26 mouse cellular contexts compared by ENCODE assay signal in genomic region chr1:19111020-19111419, GRCm38 (mm10). TPM values are rescaled to one million over a fixed set of nuclear protein-coding genes. Genes with fewer than 3 reads are reported as not detected.
A peak's percentile ranks its signal among the peaks of the same experiment; 100 is the strongest.
DNase-seq lines count a peak whose midpoint lies in the region; ATAC-seq and TF ChIP-seq lines count a peak whose summit lies in the region.
"Had no signal": no experiment of that assay in that cellular context is flagged by ENCODE, and none has a peak within 500 bp of the region (broad histone marks: within the 10 kb centered on the region; RNA-seq: fewer than 3 reads in every experiment).

No protein-coding gene starts in this region.

- H3K4me2 ChIP-seq in midbrain, embryonic 13.5 days (replicated peaks): peak overlapping the region; percentile 47
- peak overlapping the region; percentile 46 for H3K4me2 ChIP-seq in midbrain, postnatal 0 days (ENCODE audit: low read depth, low read length, poor library complexity, severe bottlenecking)
- H3K4me2 ChIP-seq: embryonic facial prominence, embryonic 15.5 days; forebrain, embryonic 12.5 days; heart, embryonic 13.5 days; hindbrain, embryonic 15.5 days had no signal

- H3K9me3 ChIP-seq in midbrain, embryonic 13.5 days: no peaks in the 10 kb centered on the region
- H3K9me3 ChIP-seq in midbrain, postnatal 0 days (ENCODE audit: low read length): no peaks in the 10 kb centered on the region
- H3K9me3 ChIP-seq: embryonic facial prominence, embryonic 15.5 days; forebrain, embryonic 12.5 days; heart, embryonic 13.5 days; hindbrain, embryonic 15.5 days had no signal

- DNase-seq in cerebellum, postnatal 10 days: peak; percentile 11 to 25
- DNase-seq in cerebellum, adult 2 months: no peak
- peak; percentile 68 for DNase-seq in brain, embryonic 14.5 days (ENCODE audit: low read depth)
- DNase-seq in midbrain, postnatal 0 days (ENCODE audit: low spot score): no peak
- DNase-seq in urinary bladder, postnatal 25 days (ENCODE audit: low spot score): no peak
- DNase-seq in lung, postnatal 25 days (ENCODE audit: low spot score): no peak
- DNase-seq: adrenal gland, adult 8-10 months; B cell, adult 2 months; cerebellum, adult 11-12 months; cerebellum, adult 9-11 months; embryo, embryonic 11 days; gastrocnemius, postnatal 36 days; heart, adult 11 months; heart, postnatal 36 days had no signal

- no peak for TF ChIP-seq POLR2A in cerebellum, adult 2 months (IDR thresholded peaks at IDR 0.05; ENCODE audit: borderline replicate concordance, insufficient read depth, low read length)
- no peak for TF ChIP-seq POLR2A in brain, embryonic 14.5 days (IDR thresholded peaks at IDR 0.05; ENCODE audit: borderline replicate concordance, extremely low read depth, insufficient read depth, insufficient read length, poor library complexity, severe bottlenecking)

- H3K4me1 ChIP-seq in cerebellum, adult 2 months (ENCODE audit: control insufficient read depth, insufficient read depth, low read length): no peaks in the 10 kb centered on the region
- no peaks in the 10 kb centered on the region for H3K4me1 ChIP-seq in midbrain, embryonic 13.5 days (replicated peaks)
- H3K4me1 ChIP-seq in midbrain, postnatal 0 days (ENCODE audit: insufficient read depth, low read length): no peaks in the 10 kb centered on the region
- H3K4me1 ChIP-seq: embryonic facial prominence, embryonic 15.5 days; forebrain, embryonic 12.5 days; heart, embryonic 13.5 days; hindbrain, embryonic 15.5 days had no signal

- TF ChIP-seq CTCF in cerebellum, adult 2 months (IDR thresholded peaks at IDR 0.05; ENCODE audit: borderline replicate concordance, insufficient read depth, low read depth, low read length): no peak
- no peak for TF ChIP-seq CTCF in brain, embryonic 14.5 days (IDR thresholded peaks at IDR 0.05; ENCODE audit: borderline replicate concordance, extremely low read depth, insufficient read depth, insufficient read length)
- no peak for TF ChIP-seq CTCF in midbrain, postnatal 0 days (IDR thresholded peaks at IDR 0.05)

- H3K27ac ChIP-seq in cerebellum, adult 2 months (ENCODE audit: insufficient read depth, low read length): no peak overlapping the region
- peak overlapping the region; percentile 67 for H3K27ac ChIP-seq in midbrain, embryonic 13.5 days
- peak overlapping the region; percentile 86 for H3K27ac ChIP-seq in midbrain, postnatal 0 days (ENCODE audit: low read depth, low read length)
- H3K27ac ChIP-seq: embryonic facial prominence, embryonic 15.5 days; forebrain, embryonic 12.5 days; heart, embryonic 13.5 days; hindbrain, embryonic 15.5 days had no signal

- 2% methylated on average over 22 of the region's 22 CpGs for WGBS in cerebellum, adult 2 months
- WGBS in midbrain, embryonic 13.5 days: under 1% methylated on average over 22 of the region's 22 CpGs
- under 1% methylated on average over 22 of the region's 22 CpGs for WGBS in midbrain, postnatal 0 days

- H3K4me3 ChIP-seq in cerebellum, adult 2 months (replicated peaks; ENCODE audit: insufficient read depth, low read depth, low read length): no peak overlapping the region
- H3K4me3 ChIP-seq in midbrain, embryonic 13.5 days (replicated peaks): peak overlapping the region; percentile 31
- H3K4me3 ChIP-seq in midbrain, postnatal 0 days (ENCODE audit: low read depth, low read length): peak overlapping the region; percentile 38
- H3K4me3 ChIP-seq: embryonic facial prominence, embryonic 15.5 days; erythroblast, embryonic 14.5 days; forebrain, embryonic 12.5 days; heart, embryonic 13.5 days; hindbrain, embryonic 15.5 days had no signal

- ATAC-seq in midbrain, embryonic 13.5 days: peak; percentile 24
- ATAC-seq in midbrain, postnatal 0 days (ENCODE audit: low FRiP score): 0 out of 2 replicates have a peak, but pooled peaks have one; percentile 21
- ATAC-seq: CD4-positive, CD25-positive, alpha-beta regulatory T cell, adult 4 months; inflammation-experienced regulatory T-cells, adult 6 months had no signal

- no peaks in the 10 kb centered on the region; the same call in 1 of the 2 replicates for H3K27me3 ChIP-seq in cerebellum, adult 2 months (ENCODE audit: control insufficient read depth, insufficient read depth, low read length)
- H3K27me3 ChIP-seq in midbrain, embryonic 13.5 days: peaks cover 94% of the 10 kb centered on the region
- peaks cover 43% of the 10 kb centered on the region for H3K27me3 ChIP-seq in midbrain, postnatal 0 days (ENCODE audit: insufficient read depth, low read length)

- H3K36me3 ChIP-seq in midbrain, embryonic 13.5 days: no peaks in the 10 kb centered on the region
- H3K36me3 ChIP-seq in midbrain, postnatal 0 days (ENCODE audit: insufficient read depth, low read length): no peaks in the 10 kb centered on the region
- H3K36me3 ChIP-seq: embryonic facial prominence, embryonic 15.5 days; forebrain, embryonic 12.5 days; G1E; heart, embryonic 13.5 days; hindbrain, embryonic 15.5 days had no signal

- 0 out of 2 replicates have a peak overlapping the region, but pooled peaks have one; percentile 36 for H3K9ac ChIP-seq in midbrain, embryonic 13.5 days (replicated peaks)
- H3K9ac ChIP-seq in midbrain, postnatal 0 days (replicated peaks; ENCODE audit: low read length, poor library complexity, severe bottlenecking): peak overlapping the region; percentile 48
- H3K9ac ChIP-seq: embryonic facial prominence, embryonic 15.5 days; forebrain, embryonic 12.5 days; heart, embryonic 13.5 days; hindbrain, embryonic 15.5 days had no signal

RNA-seq across cellular contexts. Expression of gene Tfap2d, which starts 8.2 kb away (rescaled TPM):
- 1.6 and 2.2 TPM in 2 replicates for polyA plus RNA-seq in cerebellum, adult 2 months (2012; rRNA removed)
- polyA plus RNA-seq in brain, embryonic 14.5 days (2012; rRNA removed): 17.1 and 21.2 TPM in 2 replicates
- polyA plus RNA-seq in midbrain, embryonic 13.5 days (2015; fragmentation: Nextera tagmentation; extraction: Ambion mirVana): 41.3 and 54.1 TPM in 2 replicates
- total RNA-seq in midbrain, postnatal 0 days (2014; rRNA removed): 65.5 and 74.2 TPM in 2 replicates
- 54.9 and 56.8 TPM in 2 replicates for polyA plus RNA-seq in midbrain, postnatal 0 days (2015; fragmentation: Nextera tagmentation; extraction: Ambion mirVana)
- total RNA-seq: adrenal gland, adult 8-10 months; common myeloid progenitor, adult 5-6 weeks; gastrocnemius, adult 8-10 months; gastrocnemius, postnatal 36 days; heart, postnatal 36 days had no signal
- polyA plus RNA-seq: CD4-positive, CD25-positive, alpha-beta regulatory T cell, adult 4 months; embryonic facial prominence, embryonic 15.5 days; erythroblast, embryonic 14.5 days; G1E; heart, embryonic 13.5 days; heart, postnatal 0 days; inflammation-experienced regulatory T-cells, adult 6 months had no signal

Comparison
In these comparisons a context has a peak if more than half of its experiments do, and no peak if none do; other contexts are left out.
1. DNase-seq: peak in cerebellum, postnatal 10 days (2 of 2) and brain, embryonic 14.5 days (single experiment); none in cerebellum, adult 2 months (0 of 2), midbrain, postnatal 0 days (single experiment), urinary bladder, postnatal 25 days (single experiment) and lung, postnatal 25 days (single experiment).